ENCODE assay signal across 9 mouse cellular contexts in the genomic region with DNA sequence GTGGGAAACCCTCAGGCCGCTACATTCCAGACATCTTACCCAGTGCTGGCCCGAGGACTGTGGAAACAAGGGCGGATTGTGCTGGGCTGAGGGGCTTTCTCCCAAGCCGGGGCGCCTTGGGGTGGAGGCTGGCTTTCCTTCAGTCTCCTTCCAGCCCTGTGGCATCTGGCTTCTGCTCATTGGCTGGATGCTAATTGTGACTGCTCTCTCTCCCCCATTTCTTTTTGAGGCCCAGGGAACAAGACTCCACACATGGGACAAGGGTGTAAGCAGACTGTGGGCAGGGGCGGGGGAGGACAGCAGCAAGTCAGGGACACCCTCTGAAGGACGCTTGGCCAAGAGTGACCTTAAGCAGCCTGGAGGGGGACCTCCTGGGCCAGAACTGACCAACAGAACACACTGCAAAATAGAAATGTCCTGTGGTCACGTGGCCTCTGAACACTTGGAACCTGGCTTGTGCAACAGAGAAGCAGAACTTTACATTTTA. TPM values are rescaled to one million over a fixed set of nuclear protein-coding genes. Genes with fewer than 3 reads are reported as not detected.
DNase-seq lines count a peak whose midpoint lies in the region; ATAC-seq and TF ChIP-seq lines count a peak whose summit lies in the region.
"Had no signal": no experiment of that assay in that cellular context is flagged by ENCODE, and none has a peak within 500 bp of the region (broad histone marks: within the 10 kb centered on the region; RNA-seq: fewer than 3 reads in every experiment).

No protein-coding gene starts in this region.

- TF ChIP-seq POLR2A in cerebellum, adult 2 months (IDR thresholded peaks at IDR 0.05; ENCODE audit: borderline replicate concordance, insufficient read depth, low read length): no peak
- no peak for TF ChIP-seq POLR2A in ES-Bruce4 (IDR thresholded peaks at IDR 0.05; ENCODE audit: insufficient read depth, low read length)

- ATAC-seq in forebrain, postnatal 0 days: peak; percentile 67
- ATAC-seq in neural tube, embryonic 12.5 days (ENCODE audit: low FRiP score, low read depth): no peak; the same call in 1 of the 2 replicates

- H3K9me3 ChIP-seq in ES-Bruce4 (replicated peaks; ENCODE audit: control insufficient read depth, insufficient read depth, low read length, poor library complexity, severe bottlenecking): no peaks in the 10 kb centered on the region
- no peaks in the 10 kb centered on the region for H3K9me3 ChIP-seq in forebrain, postnatal 0 days (ENCODE audit: low read length)
- H3K9me3 ChIP-seq in neural tube, embryonic 12.5 days: no peaks in the 10 kb centered on the region

- no peak for TF ChIP-seq CTCF in cerebellum, adult 2 months (IDR thresholded peaks at IDR 0.05; ENCODE audit: borderline replicate concordance, insufficient read depth, low read depth, low read length)
- TF ChIP-seq CTCF in ES-Bruce4 (IDR thresholded peaks at IDR 0.05; ENCODE audit: low read depth, low read length): no peak
- no peak for TF ChIP-seq CTCF in forebrain, postnatal 0 days (IDR thresholded peaks at IDR 0.05; ENCODE audit: low read depth)

- H3K4me2 ChIP-seq in forebrain, postnatal 0 days (ENCODE audit: low read depth): no peak overlapping the region
- H3K4me2 ChIP-seq in neural tube, embryonic 12.5 days (replicated peaks): 0 out of 2 replicates have a peak overlapping the region, but pooled peaks have one; percentile 22

- no peaks in the 10 kb centered on the region for H3K36me3 ChIP-seq in ES-Bruce4 (ENCODE audit: control insufficient read depth, insufficient read depth, low read length, poor library complexity, severe bottlenecking)
- H3K36me3 ChIP-seq in forebrain, postnatal 0 days (ENCODE audit: insufficient read depth): no peaks in the 10 kb centered on the region
- no peaks in the 10 kb centered on the region for H3K36me3 ChIP-seq in neural tube, embryonic 12.5 days

- H3K27ac ChIP-seq in cerebellum, adult 2 months (ENCODE audit: insufficient read depth, low read length): peak overlapping the region; percentile 28; the same call in 1 of the 2 replicates
- peak overlapping the region; percentile 46 for H3K27ac ChIP-seq in ES-Bruce4 (ENCODE audit: insufficient read depth, low read length)
- H3K27ac ChIP-seq in forebrain, postnatal 0 days (ENCODE audit: low read depth, low read length): peak overlapping the region; percentile 78
- H3K27ac ChIP-seq in neural tube, embryonic 12.5 days: peak overlapping the region; percentile 37; the same call in 1 of the 2 replicates

- no peaks in the 10 kb centered on the region for H3K27me3 ChIP-seq in cerebellum, adult 2 months (ENCODE audit: control insufficient read depth, insufficient read depth, low read length)
- no peaks in the 10 kb centered on the region for H3K27me3 ChIP-seq in ES-Bruce4 (ENCODE audit: control insufficient read depth, insufficient read depth, low read length, poor library complexity, severe bottlenecking)
- no peaks in the 10 kb centered on the region for H3K27me3 ChIP-seq in forebrain, postnatal 0 days (ENCODE audit: insufficient read depth, low read length)
- H3K27me3 ChIP-seq in neural tube, embryonic 12.5 days (replicated peaks): no peaks in the 10 kb centered on the region

- 51% methylated on average over 8 of the region's 8 CpGs for WGBS in cerebellum, adult 2 months
- 23% methylated on average over 8 of the region's 8 CpGs for WGBS in forebrain, postnatal 0 days
- WGBS in neural tube, embryonic 12.5 days: 28% methylated on average over 8 of the region's 8 CpGs

- H3K9ac ChIP-seq in ES-Bruce4 (ENCODE audit: low read depth, poor library complexity, severe bottlenecking): 0 out of 2 replicates have a peak overlapping the region, but pooled peaks have one; percentile 15
- peak overlapping the region; percentile 0; the same call in 1 of the 2 replicates for H3K9ac ChIP-seq in forebrain, postnatal 0 days
- no peak overlapping the region for H3K9ac ChIP-seq in neural tube, embryonic 12.5 days

- DNase-seq in cerebellum, adult 2 months: no peak
- no peak for DNase-seq in cerebellum, postnatal 25 days
- DNase-seq in forebrain, postnatal 0 days: no peak
- peak; percentile 36 to 83 for DNase-seq in kidney, postnatal 25 days
- no peak for DNase-seq in left cerebral cortex, adult 9 months (ENCODE audit: low spot score in 2 of 2)
- no peak for DNase-seq in gastrocnemius, adult 8-10 months (ENCODE audit: low spot score in 2 of 2)

- H3K4me3 ChIP-seq in cerebellum, adult 2 months (replicated peaks; ENCODE audit: insufficient read depth, low read depth, low read length): no peak overlapping the region
- H3K4me3 ChIP-seq in ES-Bruce4 (ENCODE audit: low read depth, low read length): no peak overlapping the region
- H3K4me3 ChIP-seq in forebrain, postnatal 0 days (ENCODE audit: low read depth, low read length): no peak overlapping the region
- H3K4me3 ChIP-seq in neural tube, embryonic 12.5 days: no peak overlapping the region

- peaks cover 23% of the 10 kb centered on the region for H3K4me1 ChIP-seq in cerebellum, adult 2 months (ENCODE audit: control insufficient read depth, insufficient read depth, low read length)
- H3K4me1 ChIP-seq in ES-Bruce4 (ENCODE audit: control insufficient read depth, insufficient read depth, low read length): peaks cover 7% of the 10 kb centered on the region
- peaks cover 5% of the 10 kb centered on the region; the same call in 1 of the 2 replicates for H3K4me1 ChIP-seq in forebrain, postnatal 0 days (ENCODE audit: insufficient read depth)
- peaks cover 44% of the 10 kb centered on the region for H3K4me1 ChIP-seq in neural tube, embryonic 12.5 days

- TF ChIP-seq EP300 in ES-Bruce4 (IDR thresholded peaks at IDR 0.05; ENCODE audit: insufficient read depth, low read depth, low read length): no peak

RNA-seq across cellular contexts. Expression of gene Gm10277, which starts 3.7 kb away (rescaled TPM):
- not detected in 2 replicates for polyA plus RNA-seq in cerebellum, adult 2 months (2012; rRNA removed)
- polyA plus RNA-seq in ES-Bruce4 (2011; ENCODE audit: insufficient read depth, insufficient read length, low read depth, missing spikeins): not detected in 2 replicates
- total RNA-seq in forebrain, postnatal 0 days (2014; rRNA removed): not detected in 2 replicates
- polyA plus RNA-seq in forebrain, postnatal 0 days (2015; fragmentation: Nextera tagmentation; extraction: Ambion mirVana): 0.29 TPM in 1 of 2 replicates, not detected in the other
- 2.4 and 2.7 TPM in 2 replicates for polyA plus RNA-seq in neural tube, embryonic 12.5 days (2016; fragmentation: Nextera tagmentation; extraction: Ambion mirVana)
- total RNA-seq in gastrocnemius, adult 8-10 months (2022): not detected
- total RNA-seq: left cerebral cortex, adult 8-10 months had no signal

RNA-seq across cellular contexts. Expression of gene Myo18a, which starts 28.2 kb away (rescaled TPM):
- polyA plus RNA-seq in cerebellum, adult 2 months (2012; rRNA removed): 56.5 and 62.1 TPM in 2 replicates
- polyA plus RNA-seq in ES-Bruce4 (2011; ENCODE audit: insufficient read depth, insufficient read length, low read depth, missing spikeins): 59.6 and 62.7 TPM in 2 replicates
- 67.5 and 85.2 TPM in 2 replicates for total RNA-seq in forebrain, postnatal 0 days (2014; rRNA removed)
- polyA plus RNA-seq in forebrain, postnatal 0 days (2015; fragmentation: Nextera tagmentation; extraction: Ambion mirVana): 23.9 and 33.8 TPM in 2 replicates
- 49.5 and 49.9 TPM in 2 replicates for polyA plus RNA-seq in neural tube, embryonic 12.5 days (2016; fragmentation: Nextera tagmentation; extraction: Ambion mirVana)
- 100 to 1,000 TPM; 309 to 400 (median 330) TPM for total RNA-seq in gastrocnemius, adult 8-10 months (2022)

Comparison
In these comparisons a context has a peak if more than half of its experiments do, and no peak if none do; other contexts are left out.
1. DNase-seq: peak in kidney, postnatal 25 days (2 of 2); none in cerebellum, adult 2 months (0 of 2), cerebellum, postnatal 25 days (0 of 2), forebrain, postnatal 0 days (single experiment), left cerebral cortex, adult 9 months (0 of 2) and gastrocnemius, adult 8-10 months (0 of 2).
2. H3K27ac ChIP-seq: peak in every context shown above with its lines; median percentile 78 in forebrain, postnatal 0 days; 46 in ES-Bruce4; 37 in neural tube, embryonic 12.5 days; 28 in cerebellum, adult 2 months.